Mouse (Mus musculus) brain, embryonic 18.5 days (tissue): Measurements from ENCODE around the gene Clpsl2.

Experiments used
- DNase-seq: peaks from one replicate; pipeline ENCODE4 v3.0.0-alpha.2; 2012; ENCODE audit warnings: low read depth, low spot score

Clpsl2 gene

GRCm38 (mm10) chr17:28549111-28549510 is at the start of gene Clpsl2:
Clpsl2 (plus strand) TSS chr17:28549411.
- DNase-seq, result no peak

GRCm38 (mm10) chr17:28500465-28500864 is 48.7 kb upstream of the Clpsl2 start:
- DNase-seq, result no peak

- no peak for DNase-seq
Observed at GRCm38 (mm10) chr17:28502196-28502821, 46.9 kb upstream of the Clpsl2 start.

GRCm38 (mm10) chr17:28504182-28504581 is 45.0 kb upstream of the Clpsl2 start:
- DNase-seq, result no peak

GRCm38 (mm10) chr17:28505591-28505990 is 43.6 kb upstream of the Clpsl2 start:
- DNase-seq, result no peak

GRCm38 (mm10) chr17:28506895-28507294 is 42.3 kb upstream of the Clpsl2 start:
- DNase-seq, result no peak

- DNase-seq, result no peak
Observed at GRCm38 (mm10) chr17:28507496-28507895, 41.7 kb upstream of the Clpsl2 start.

- no peak for DNase-seq
Observed at GRCm38 (mm10) chr17:28510445-28511342, 38.5 kb upstream of the Clpsl2 start.

- no peak for DNase-seq
Observed at GRCm38 (mm10) chr17:28511616-28512541, 37.3 kb upstream of the Clpsl2 start.

GRCm38 (mm10) chr17:28512696-28513095 is 36.5 kb upstream of the Clpsl2 start:
- DNase-seq, result no peak

- DNase-seq, result no peak
Observed at GRCm38 (mm10) chr17:28513337-28513736, 35.9 kb upstream of the Clpsl2 start.

GRCm38 (mm10) chr17:28513844-28514243 is 35.4 kb upstream of the Clpsl2 start:
- no peak for DNase-seq

GRCm38 (mm10) chr17:28514555-28514954 is 34.7 kb upstream of the Clpsl2 start:
- DNase-seq, result no peak

- DNase-seq, result no peak
Observed at GRCm38 (mm10) chr17:28515431-28516341, 33.5 kb upstream of the Clpsl2 start.

GRCm38 (mm10) chr17:28516881-28517280 is 32.3 kb upstream of the Clpsl2 start:
- DNase-seq, result no peak

GRCm38 (mm10) chr17:28517441-28517955 is 31.7 kb upstream of the Clpsl2 start, which contains the start of gene Fkbp5:
Fkbp5 (minus strand) TSS chr17:28517527.
- DNase-seq, result peak; percentile 45

GRCm38 (mm10) chr17:28517956-28518614 is 31.1 kb upstream of the Clpsl2 start:
- DNase-seq, result peak; percentile 24

- no peak for DNase-seq
Observed at GRCm38 (mm10) chr17:28518615-28519071, 30.6 kb upstream of the Clpsl2 start.

- no peak for DNase-seq
Observed at GRCm38 (mm10) chr17:28519827-28520226, 29.4 kb upstream of the Clpsl2 start.

GRCm38 (mm10) chr17:28520561-28520960 is 28.6 kb upstream of the Clpsl2 start:
- no peak for DNase-seq
